Mouse (Mus musculus): ENCODE measurements at regions not wholly inside any gene's neighbourhood (a gene's known extent, or its start where the extent isn't known, plus 50 kb on each side); places are given as distances from the start of the nearest gene placed in this dataset.

- no peak for DNase-seq (ENCODE audit: low spot score in 2 of 2)
Measured at GRCm38 (mm10) chr7:37230641-37231347, 532.9 kb downstream of the Tshz3 start.

- DNase-seq (ENCODE audit: low spot score in 2 of 2): no peak
Measured at GRCm38 (mm10) chr7:37240832-37241231, 532.6 kb downstream of the Zfp536 start.

GRCm38 (mm10) chr7:37241781-37242180 is 531.7 kb downstream of the Zfp536 start:
- DNase-seq (ENCODE audit: low spot score in 2 of 2): no peak

- no peak for DNase-seq (ENCODE audit: low spot score in 2 of 2)
Measured at GRCm38 (mm10) chr7:37242476-37242875, 531.0 kb downstream of the Zfp536 start.

DNA sequence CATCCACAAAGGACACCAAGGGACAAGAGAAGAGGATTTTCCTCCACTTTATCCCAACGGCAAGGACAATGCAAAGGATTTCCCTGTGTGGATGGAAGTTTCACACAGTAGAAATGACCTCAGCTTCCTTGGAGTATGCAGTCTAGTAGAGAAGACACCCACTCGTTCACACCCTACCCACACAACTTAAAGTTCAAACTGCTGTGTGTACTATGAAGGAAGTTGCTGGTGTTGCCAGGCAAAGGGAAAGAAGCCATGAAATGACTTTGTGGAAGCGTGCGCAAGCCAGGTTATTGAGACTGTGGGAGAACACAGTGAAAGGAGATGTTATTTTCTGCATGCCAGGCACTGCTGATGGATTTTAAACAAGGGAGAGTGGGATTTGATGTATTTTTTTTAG is 527.3 kb downstream of the Zfp536 start:
- no peak for DNase-seq (ENCODE audit: low spot score in 2 of 2)

- DNase-seq (ENCODE audit: low spot score in 2 of 2): no peak
Measured at GRCm38 (mm10) chr7:37254431-37254830, 519.0 kb downstream of the Zfp536 start.

GRCm38 (mm10) chr7:37255840-37256239 is 517.6 kb downstream of the Zfp536 start:
- DNase-seq (ENCODE audit: low spot score in 2 of 2): no peak

- no peak for DNase-seq (ENCODE audit: low spot score in 2 of 2)
Measured at GRCm38 (mm10) chr7:37259293-37259692, 514.1 kb downstream of the Zfp536 start.

DNA sequence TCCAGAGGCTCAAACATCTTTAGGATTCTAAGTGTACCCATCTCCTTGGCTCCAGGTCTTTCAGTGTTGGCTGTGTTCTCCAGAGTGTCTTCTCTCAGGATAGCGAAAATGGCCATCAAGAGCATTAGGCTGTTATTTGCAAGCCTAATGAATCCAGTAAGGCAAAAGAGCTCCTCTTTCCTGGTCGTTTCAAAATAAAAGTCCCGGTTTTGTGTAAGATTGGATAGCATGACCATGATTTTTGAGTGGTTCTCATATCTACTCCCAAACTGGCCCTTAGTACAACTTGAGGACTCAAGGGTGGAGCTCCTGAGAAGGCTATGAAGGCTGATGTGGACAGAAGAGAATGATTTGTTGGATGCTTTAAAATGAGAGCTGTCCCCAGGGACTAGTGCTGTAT is 510.6 kb downstream of the Zfp536 start:
- no peak for DNase-seq (ENCODE audit: low spot score in 2 of 2)

DNA sequence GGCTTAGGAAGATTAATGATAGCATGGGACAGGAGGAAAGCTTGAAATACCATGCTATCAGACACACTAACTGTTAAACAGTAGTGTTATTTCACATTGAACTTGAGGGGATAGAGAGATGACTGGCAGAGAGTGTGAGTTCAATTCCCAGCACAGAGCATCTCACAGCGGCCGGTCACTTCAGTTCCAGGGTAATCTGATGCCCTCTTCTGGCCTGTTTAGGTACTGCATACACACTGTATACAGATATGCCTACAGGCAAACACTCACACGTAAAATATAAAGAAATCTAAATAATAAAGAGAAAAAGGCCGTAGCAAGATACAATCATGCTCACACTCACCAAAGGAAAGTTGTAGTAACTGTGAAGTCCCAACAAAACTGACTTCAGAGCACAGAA is 506.0 kb downstream of the Zfp536 start:
- no peak for DNase-seq (ENCODE audit: low spot score in 2 of 2)

DNA sequence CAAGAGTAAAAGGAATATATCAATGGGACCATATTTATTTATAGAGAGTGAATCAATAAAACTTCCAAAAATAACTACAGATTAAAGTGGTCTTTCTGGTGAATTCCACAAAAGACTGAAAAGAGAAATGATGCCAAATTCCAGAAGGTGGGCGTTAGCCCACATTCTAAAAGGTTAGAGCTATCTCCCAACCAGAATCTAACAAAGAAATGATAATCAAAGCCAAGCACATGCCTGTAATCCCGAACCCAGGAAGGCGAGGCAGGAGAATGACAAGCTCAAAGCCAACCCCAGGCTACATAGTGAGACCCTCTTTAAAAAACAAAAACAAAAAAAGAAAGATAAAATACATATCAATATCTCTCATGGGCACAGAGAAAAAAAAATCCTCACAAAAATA is 502.6 kb downstream of the Zfp536 start:
- DNase-seq (ENCODE audit: low spot score in 2 of 2): no peak

- no peak for DNase-seq (ENCODE audit: low spot score in 2 of 2)
Measured at GRCm38 (mm10) chr7:37290018-37290417, 483.4 kb downstream of the Zfp536 start.

GRCm38 (mm10) chr7:37290493-37291045 is 482.9 kb downstream of the Zfp536 start:
- no peak for DNase-seq (ENCODE audit: low spot score in 2 of 2)

DNA sequence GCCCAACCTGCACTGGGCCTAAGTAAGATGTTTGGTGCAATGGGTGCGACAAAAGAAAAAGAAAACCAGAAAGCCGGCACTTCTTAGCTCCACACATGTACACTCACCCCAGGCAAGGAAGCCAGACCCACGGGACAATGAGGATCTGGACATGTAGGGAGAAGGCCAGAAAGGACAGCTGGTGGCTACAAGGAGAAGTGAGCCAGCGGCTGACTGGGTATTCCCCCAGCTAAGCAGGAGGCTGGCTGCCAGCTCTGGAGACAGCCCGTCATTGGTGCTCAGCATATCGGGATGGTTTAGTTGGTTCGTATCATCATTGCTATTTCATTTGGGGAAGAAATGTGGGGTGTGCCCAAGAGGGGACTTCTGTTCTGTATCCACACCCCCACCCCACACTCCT is 481.7 kb downstream of the Zfp536 start:
- DNase-seq (ENCODE audit: low spot score in 2 of 2): no peak

GRCm38 (mm10) chr7:37292554-37292953 is 480.9 kb downstream of the Zfp536 start:
- DNase-seq (ENCODE audit: low spot score in 2 of 2): no peak

GRCm38 (mm10) chr7:37298888-37299287 is 474.6 kb downstream of the Zfp536 start:
- no peak for DNase-seq (ENCODE audit: low spot score in 2 of 2)

DNA sequence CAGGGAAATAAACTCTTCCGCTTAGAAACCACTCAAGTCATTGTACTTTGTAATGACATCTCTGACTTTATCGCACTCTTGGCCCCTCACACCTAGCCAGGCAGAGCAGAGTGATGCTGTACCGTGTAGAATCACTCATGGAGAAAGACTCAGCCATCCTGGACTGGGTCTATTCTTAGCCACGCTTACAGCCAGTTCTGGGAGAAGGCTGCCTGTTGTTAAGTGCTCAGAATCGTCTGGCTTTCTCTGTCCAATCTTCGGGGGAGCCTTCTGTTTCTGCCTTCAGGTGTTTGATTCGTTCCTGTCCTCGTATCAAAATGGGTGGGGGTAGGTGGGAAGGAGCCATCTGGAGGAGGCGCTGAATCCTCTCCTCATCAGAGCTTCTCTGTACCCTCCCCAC is 468.0 kb downstream of the Zfp536 start:
- DNase-seq (ENCODE audit: low spot score in 2 of 2): no peak

DNA sequence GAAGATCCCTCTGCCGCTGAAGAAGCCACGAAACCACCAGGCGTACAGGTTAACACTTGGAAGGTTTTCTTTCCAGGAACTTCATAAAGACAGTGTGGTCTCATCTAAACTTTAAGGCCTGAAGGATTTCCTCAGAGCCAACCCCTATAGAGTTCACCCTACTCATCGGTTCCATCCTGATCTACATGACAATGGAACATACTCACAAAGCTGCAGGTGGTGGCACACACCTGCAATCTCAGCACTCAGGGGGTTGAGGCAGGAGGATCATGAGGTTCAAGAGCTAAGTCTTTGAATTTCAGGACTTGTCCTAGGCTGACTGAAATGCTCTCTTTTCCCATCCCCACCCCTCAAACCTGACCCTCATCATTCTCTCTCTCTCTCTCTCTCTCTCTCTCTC is 466.2 kb downstream of the Zfp536 start:
- DNase-seq (ENCODE audit: low spot score in 2 of 2): no peak

- DNase-seq (ENCODE audit: low spot score in 2 of 2): no peak
Measured at GRCm38 (mm10) chr7:37324653-37325052, 448.8 kb downstream of the Zfp536 start.

GRCm38 (mm10) chr7:37333451-37333850 is 440.0 kb downstream of the Zfp536 start:
- DNase-seq (ENCODE audit: low spot score in 2 of 2): no peak

DNA sequence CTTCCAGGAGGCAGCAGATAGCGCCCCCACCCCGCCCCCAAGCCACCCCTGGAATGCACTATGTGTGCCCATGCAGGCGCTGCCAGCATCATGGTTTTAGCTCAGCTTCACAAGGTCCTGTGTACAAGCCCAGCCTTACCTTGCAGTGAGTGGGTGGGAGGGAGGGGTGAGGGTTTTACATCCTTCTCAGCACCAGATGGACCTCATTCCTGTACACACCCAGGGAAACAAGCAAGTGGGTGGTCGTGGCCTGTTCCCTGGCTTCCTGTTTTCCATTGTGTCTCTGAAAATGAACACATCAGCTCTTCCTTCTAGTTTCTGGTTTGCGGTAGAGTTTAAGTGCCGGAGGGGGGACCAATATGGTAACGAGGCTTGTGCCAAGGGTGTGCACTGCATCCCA is 438.2 kb downstream of the Zfp536 start:
- DNase-seq (ENCODE audit: low spot score in 2 of 2): no peak

DNA sequence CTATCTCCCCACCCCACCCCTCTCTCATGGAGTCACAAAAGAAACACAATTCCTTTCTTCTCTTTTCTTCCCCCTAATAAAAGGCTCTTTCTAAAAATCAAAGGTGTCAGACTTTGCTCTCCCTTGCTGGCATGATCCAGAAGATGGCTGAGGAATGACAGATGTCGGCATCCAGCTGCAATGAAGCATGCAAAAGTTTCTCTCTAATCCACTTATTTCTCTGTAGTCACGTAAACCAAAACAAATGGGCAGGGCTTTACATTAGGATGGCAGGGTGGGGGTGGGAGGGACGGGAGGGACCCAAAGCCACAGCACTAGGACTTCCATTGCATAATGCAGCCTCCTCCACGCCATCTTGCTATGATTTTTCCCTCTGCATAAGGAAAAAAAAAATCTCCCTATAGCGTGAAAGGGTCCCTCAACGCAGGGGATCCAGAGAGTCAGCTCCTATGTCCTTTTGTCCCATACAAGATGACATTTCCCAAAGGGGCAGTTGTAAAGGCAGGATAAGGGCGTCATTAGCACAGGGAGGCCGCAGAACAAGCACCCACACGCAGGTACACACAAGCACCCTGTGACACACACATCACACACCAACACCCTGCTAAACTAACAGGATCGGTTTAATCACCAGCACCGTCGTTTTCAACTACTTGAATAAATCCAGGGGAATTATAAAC is 437.1 kb downstream of the Zfp536 start:
- no peak for DNase-seq (ENCODE audit: low spot score in 2 of 2)

- DNase-seq (ENCODE audit: low spot score in 2 of 2): no peak
Measured at GRCm38 (mm10) chr7:37336851-37337531, 436.4 kb downstream of the Zfp536 start.

All from spleen, postnatal 14 days (tissue).